Mouse (Mus musculus) kidney, embryonic 15.5 days (tissue): ENCODE results near the gene Pnpla1. TPM values are rescaled to one million over a fixed set of nuclear protein-coding genes. Genes with fewer than 3 reads are reported as not detected.
A peak's percentile ranks its signal among the peaks of the same experiment; 100 is the strongest.

Experiments used
- ATAC-seq: fragments of 200-750 bp; cut with Nextera tagmentation; replicated peaks from 2 replicates; pipeline ENCODE4 v1.8.0; 2017; ENCODE audit warnings: moderate TSS enrichment; ENCODE audit not compliant: low FRiP score
- H3K27ac ChIP-seq: fragments of 300-500 bp; sonication (generic); 2 replicates; pipeline ENCODE4 v1.5.1; 2015; ENCODE audit warnings: mild to moderate bottlenecking, inconsistent platforms
- H3K27me3 ChIP-seq: fragments of 300-500 bp; sonication (generic); 2 replicates; pipeline ENCODE4 v1.6.1; 2015; ENCODE audit warnings: inconsistent platforms
- H3K36me3 ChIP-seq: fragments of 300-500 bp; sonication (generic); 2 replicates; pipeline ENCODE4 v1.6.1; 2015; ENCODE audit warnings: inconsistent platforms
- H3K4me1 ChIP-seq: fragments of 300-500 bp; sonication (generic); 2 replicates; pipeline ENCODE4 v1.6.1; 2015; ENCODE audit warnings: inconsistent platforms
- H3K4me2 ChIP-seq: fragments of 300-500 bp; sonication (generic); 2 replicates; pipeline ENCODE4 v1.6.1; 2015; ENCODE audit warnings: moderate library complexity, mild to moderate bottlenecking, inconsistent platforms
- H3K4me3 ChIP-seq: fragments of 300-500 bp; sonication (generic); replicated peaks from 2 replicates; pipeline ENCODE4 v1.5.1; 2015; ENCODE audit warnings: mild to moderate bottlenecking, inconsistent platforms
- H3K9ac ChIP-seq: fragments of 300-500 bp; sonication (generic); 2 replicates; pipeline ENCODE4 v1.6.1; 2015; ENCODE audit warnings: mild to moderate bottlenecking, inconsistent platforms
- H3K9me3 ChIP-seq: fragments of 300-500 bp; sonication (generic); replicated peaks from 2 replicates; pipeline ENCODE4 v1.6.1; 2016; ENCODE audit warnings: inconsistent platforms
- WGBS: fragments of 180-500 bp; shearing (Covaris S2); methylation state at CpG from one replicate; pipeline ENCODE4 v1.1.7; 2015; ENCODE audit warnings: mixed read lengths; 5-methylcytosine and 5-hydroxymethylcytosine counted together
- polyA plus RNA-seq: library from polyadenylated mRNA; unstranded; fragments of >200 nt; fragmentation: Nextera tagmentation; extraction: Ambion mirVana; gene quantifications from 2 replicates; pipeline ENCODE4 v1.2.1, GENCODE M21; 2015

Pnpla1 gene
- polyA plus RNA-seq, 1 experiment from 2014 or later = 0.10 TPM

DNA sequence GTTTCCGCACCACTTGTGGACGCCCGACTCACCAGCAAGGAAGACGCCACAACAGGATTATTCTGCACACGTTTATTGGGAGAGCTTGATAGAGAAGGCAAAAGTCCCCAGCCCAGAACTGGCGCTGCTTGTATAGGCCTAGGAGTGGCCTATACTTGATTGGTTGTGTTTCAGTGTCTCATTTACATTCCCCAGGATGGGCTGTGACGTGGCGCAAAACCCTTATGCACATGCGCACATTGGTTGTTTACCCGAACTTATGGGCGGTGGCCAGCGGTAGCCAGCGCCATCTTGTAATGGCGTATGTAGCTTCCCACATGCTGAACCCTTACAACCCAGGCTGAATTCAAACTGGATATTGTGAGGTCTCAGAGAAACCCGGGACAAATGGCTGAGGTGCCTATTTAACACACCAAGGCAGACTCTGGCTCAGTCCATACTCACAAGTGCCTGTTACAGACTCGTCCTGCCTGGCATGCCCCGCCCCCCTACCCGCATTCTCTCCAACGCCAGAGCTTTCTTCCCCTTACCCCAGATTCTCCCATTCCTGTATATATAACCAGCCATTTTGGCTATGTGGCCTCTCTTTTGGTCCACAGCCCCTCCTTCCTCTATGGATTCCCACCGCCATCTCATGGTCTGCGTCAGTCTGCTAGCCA is 37.1 kb downstream of the Pnpla1 start:
- WGBS = 95% methylated on average over 21 of the region's 21 CpGs
- H3K9me3 ChIP-seq = no peaks in the 10 kb centered on the region
- H3K4me3 ChIP-seq = no peak overlapping the region
- no peak overlapping the region for H3K27ac ChIP-seq
- H3K4me2 ChIP-seq = no peak overlapping the region
- H3K4me1 ChIP-seq = no peaks in the 10 kb centered on the region
- H3K36me3 ChIP-seq = no peaks in the 10 kb centered on the region
- no peak overlapping the region for H3K9ac ChIP-seq
- no peak for ATAC-seq
- no peaks in the 10 kb centered on the region for H3K27me3 ChIP-seq

DNA sequence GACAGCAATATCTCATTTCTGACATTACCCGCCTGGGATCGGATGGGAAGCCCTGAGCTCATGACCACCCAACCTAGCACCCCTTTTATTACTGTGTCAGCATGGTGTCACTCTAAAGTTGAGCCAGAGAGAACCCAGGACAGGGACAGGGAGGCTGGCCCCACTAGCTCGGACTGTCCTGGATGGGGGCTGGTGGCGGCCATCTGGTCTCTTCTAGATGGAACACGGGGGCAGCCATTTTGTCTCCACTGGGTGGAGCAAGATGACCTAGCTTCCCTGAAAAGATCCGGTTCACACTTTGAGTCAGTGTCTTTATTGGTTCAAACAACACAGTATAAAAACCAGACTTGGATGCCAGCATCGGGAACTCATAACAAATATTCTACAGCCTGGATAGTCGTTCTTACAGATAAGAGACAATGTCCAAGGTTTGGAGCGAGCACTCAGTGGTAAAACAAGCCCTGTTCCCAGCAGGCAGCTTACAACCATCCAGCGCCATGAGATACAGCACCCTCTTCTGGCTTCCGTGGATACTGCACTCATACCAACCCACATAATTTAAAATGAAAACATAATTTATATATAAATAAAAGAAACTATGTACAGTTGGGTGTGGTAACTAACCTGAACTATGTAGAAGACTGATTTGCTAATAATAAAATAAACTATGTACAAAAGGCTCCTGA is 38.0 kb downstream of the Pnpla1 start:
- no peak overlapping the region for H3K4me2 ChIP-seq
- no peaks in the 10 kb centered on the region for H3K27me3 ChIP-seq
- WGBS = 93% methylated on average over 11 of the region's 11 CpGs
- ATAC-seq = no peak
- H3K4me3 ChIP-seq = no peak overlapping the region
- H3K4me1 ChIP-seq = no peaks in the 10 kb centered on the region
- no peaks in the 10 kb centered on the region for H3K36me3 ChIP-seq
- H3K27ac ChIP-seq = no peak overlapping the region
- no peak overlapping the region for H3K9ac ChIP-seq
- H3K9me3 ChIP-seq = no peaks in the 10 kb centered on the region

GRCm38 (mm10) chr17:28897817-28898216 is 39.6 kb downstream of the Pnpla1 start:
- 89% methylated on average over 5 of the region's 5 CpGs for WGBS
- ATAC-seq = no peak
- no peak overlapping the region for H3K4me3 ChIP-seq
- H3K27ac ChIP-seq = no peak overlapping the region
- no peaks in the 10 kb centered on the region; the same call in 1 of the 2 replicates for H3K9me3 ChIP-seq
- H3K9ac ChIP-seq = no peak overlapping the region
- H3K4me2 ChIP-seq = no peak overlapping the region
- no peaks in the 10 kb centered on the region for H3K36me3 ChIP-seq
- H3K4me1 ChIP-seq = no peaks in the 10 kb centered on the region
- H3K27me3 ChIP-seq = no peaks in the 10 kb centered on the region

DNA sequence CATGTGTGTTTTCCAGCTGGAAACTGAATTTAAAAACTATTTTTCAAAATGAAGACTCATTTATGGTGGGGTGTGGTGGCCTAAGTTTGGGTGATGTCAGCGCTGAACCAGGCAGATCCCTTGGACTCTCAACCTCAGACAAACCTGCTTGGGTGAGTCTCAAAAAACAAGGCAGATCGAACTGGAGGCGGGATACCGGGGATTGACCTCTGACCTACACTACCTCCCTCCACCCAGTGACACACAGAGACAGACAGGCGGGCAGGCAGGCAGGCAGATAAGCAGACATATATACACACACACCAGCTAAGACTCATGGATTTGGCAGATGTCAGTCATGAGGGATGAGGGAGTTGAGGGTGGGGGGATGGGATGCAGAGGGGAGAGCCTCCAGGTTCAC is 40.0 kb downstream of the Pnpla1 start:
- WGBS = 78% methylated on average over 5 of the region's 5 CpGs
- Histone ChIP-seq H3K4me2 (no peak overlapping the region), H3K4me3 (no peak overlapping the region), H3K27me3 (no peaks in the 10 kb centered on the region), H3K36me3 (no peaks in the 10 kb centered on the region), H3K9ac (no peak overlapping the region), H3K9me3 (no peaks in the 10 kb centered on the region; the same call in 1 of the 2 replicates), H3K4me1 (no peaks in the 10 kb centered on the region), H3K27ac (no peak overlapping the region)
- no peak for ATAC-seq

GRCm38 (mm10) chr17:28899427-28899826 is 41.2 kb downstream of the Pnpla1 start:
- Histone ChIP-seq H3K27ac (no peak overlapping the region), H3K4me2 (no peak overlapping the region), H3K4me1 (no peaks in the 10 kb centered on the region), H3K36me3 (no peaks in the 10 kb centered on the region), H3K9me3 (no peaks in the 10 kb centered on the region; the same call in 1 of the 2 replicates), H3K9ac (no peak overlapping the region), H3K27me3 (no peaks in the 10 kb centered on the region), H3K4me3 (no peak overlapping the region)
- no peak for ATAC-seq
- WGBS = 69% methylated on average over 19 of the region's 19 CpGs

DNA sequence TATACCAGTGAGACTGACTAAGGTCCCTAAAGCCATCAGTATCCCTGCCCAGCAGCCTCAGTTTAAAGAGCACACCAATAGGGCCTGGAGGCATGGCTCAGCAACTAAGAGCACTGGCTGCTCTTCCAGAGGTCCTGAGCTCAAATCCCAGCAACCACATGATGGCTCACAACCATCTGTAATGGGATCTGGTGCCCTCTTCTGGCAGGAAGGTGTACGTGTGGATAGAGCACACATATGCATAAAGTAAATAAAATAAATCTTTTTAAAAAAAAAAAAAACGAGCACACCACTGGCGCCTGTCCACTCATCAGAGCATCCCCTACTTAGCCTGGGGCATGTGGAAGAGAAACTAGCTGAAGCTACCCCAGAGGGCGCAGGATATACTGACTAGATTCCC is 43.3 kb downstream of the Pnpla1 start:
- no peak overlapping the region for H3K27ac ChIP-seq
- no peaks in the 10 kb centered on the region; the same call in 1 of the 2 replicates for H3K9me3 ChIP-seq
- no peak overlapping the region for H3K9ac ChIP-seq
- no peak for ATAC-seq
- H3K4me3 ChIP-seq = no peak overlapping the region
- no peaks in the 10 kb centered on the region for H3K36me3 ChIP-seq
- H3K4me2 ChIP-seq = no peak overlapping the region
- 0 out of 2 replicates have a peak, but pooled peaks cover 5% of the 10 kb centered on the region for H3K27me3 ChIP-seq
- WGBS = 68% methylated on average over 4 of the region's 4 CpGs
- peaks cover 8% of the 10 kb centered on the region; the same call in 1 of the 2 replicates for H3K4me1 ChIP-seq

DNA sequence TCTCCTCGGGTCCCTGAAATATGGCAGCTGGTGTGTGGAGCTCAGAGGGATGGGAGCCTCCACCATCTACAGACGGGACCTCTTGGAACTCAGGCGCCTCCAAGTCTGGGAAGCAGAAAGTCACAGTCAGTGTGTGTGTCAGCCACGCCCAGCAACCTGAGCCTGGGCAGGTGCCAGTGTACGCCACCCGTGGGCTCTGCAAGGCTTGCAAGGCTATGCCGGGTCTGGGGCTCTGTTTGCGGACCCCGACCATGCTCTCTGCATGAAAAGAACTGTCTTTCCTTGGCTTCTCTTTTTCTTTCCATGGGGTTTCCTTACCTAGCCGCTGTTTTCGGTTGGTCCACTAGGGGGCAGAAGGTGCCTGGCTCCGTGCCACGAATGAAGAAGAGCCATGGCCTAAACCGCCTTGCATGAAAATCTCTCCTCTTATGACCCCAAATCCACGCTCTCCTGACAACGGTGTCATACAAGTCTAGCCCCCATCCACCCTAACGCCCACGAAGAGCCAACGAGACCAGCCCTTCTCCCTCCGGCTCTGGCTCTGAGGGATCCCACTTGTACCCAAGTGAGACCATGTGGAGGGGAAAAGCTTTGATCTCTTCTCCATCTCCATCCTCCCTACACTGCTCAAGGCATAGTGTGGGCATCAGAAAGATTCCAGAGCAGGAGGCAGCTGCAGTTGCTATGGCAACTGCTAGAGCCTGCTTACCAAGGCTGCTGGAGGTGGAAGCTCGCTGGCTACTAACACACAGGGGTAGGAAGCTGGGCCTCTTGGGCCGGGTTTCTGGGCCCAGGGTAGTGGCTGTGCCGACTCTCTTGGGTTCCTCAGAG is 46.5 kb downstream of the Pnpla1 start:
- Histone ChIP-seq H3K27ac (no peak overlapping the region), H3K36me3 (no peaks in the 10 kb centered on the region), H3K4me3 (no peak overlapping the region), H3K27me3 (peaks cover 10% of the 10 kb centered on the region; the same call in 1 of the 2 replicates), H3K9ac (no peak overlapping the region), H3K4me2 (no peak overlapping the region), H3K4me1 (peaks cover 16% of the 10 kb centered on the region), H3K9me3 (no peaks in the 10 kb centered on the region; the same call in 1 of the 2 replicates)
- 0 out of 2 replicates have a peak, but pooled peaks have one; percentile 46 for ATAC-seq
- 34% methylated on average over 23 of the region's 23 CpGs for WGBS

GRCm38 (mm10) chr17:28905377-28905916 is 47.2 kb downstream of the Pnpla1 start:
- no peak overlapping the region for H3K4me2 ChIP-seq
- whole genome bisulfite sequencing = 76% methylated on average over 13 of the region's 13 CpGs
- no peak overlapping the region for H3K4me3 ChIP-seq
- H3K27me3 ChIP-seq = peaks cover 10% of the 10 kb centered on the region; the same call in 1 of the 2 replicates
- peaks cover 21% of the 10 kb centered on the region for H3K4me1 ChIP-seq
- no peaks in the 10 kb centered on the region; the same call in 1 of the 2 replicates for H3K9me3 ChIP-seq
- no peaks in the 10 kb centered on the region for H3K36me3 ChIP-seq
- H3K9ac ChIP-seq = no peak overlapping the region
- ATAC-seq = no peak
- no peak overlapping the region for H3K27ac ChIP-seq

GRCm38 (mm10) chr17:28907959-28908358 is 49.7 kb downstream of the Pnpla1 start:
- Histone ChIP-seq H3K4me2 (no peak overlapping the region), H3K4me1 (peaks cover 21% of the 10 kb centered on the region), H3K27ac (no peak overlapping the region), H3K9me3 (no peaks in the 10 kb centered on the region), H3K9ac (no peak overlapping the region), H3K4me3 (no peak overlapping the region), H3K27me3 (peaks cover 10% of the 10 kb centered on the region; the same call in 1 of the 2 replicates), H3K36me3 (no peaks in the 10 kb centered on the region)
- ATAC-seq = no peak
- WGBS = 85% methylated on average over 7 of the region's 7 CpGs

- H3K4me3 ChIP-seq = peak overlapping the region; percentile 32
- no peak for ATAC-seq
- no peak overlapping the region for H3K27ac ChIP-seq
- peaks cover 21% of the 10 kb centered on the region for H3K4me1 ChIP-seq
- WGBS = 5% methylated on average over 28 of the region's 29 CpGs
- H3K36me3 ChIP-seq = no peaks in the 10 kb centered on the region
- 0 out of 2 replicates have a peak overlapping the region, but pooled peaks have one; percentile 39 for H3K9ac ChIP-seq
- peak overlapping the region; percentile 74 for H3K4me2 ChIP-seq
- no peaks in the 10 kb centered on the region for H3K9me3 ChIP-seq
- H3K27me3 ChIP-seq = peaks cover 10% of the 10 kb centered on the region; the same call in 1 of the 2 replicates
Measured at GRCm38 (mm10) chr17:28909252-28909941, 51.2 kb downstream of the Pnpla1 start.

GRCm38 (mm10) chr17:28910139-28910538 is 51.9 kb downstream of the Pnpla1 start:
- WGBS = 24% methylated on average over 7 of the region's 7 CpGs
- Histone ChIP-seq H3K4me3 (peak overlapping the region; percentile 32; the same call in 1 of the 2 replicates), H3K9ac (no peak overlapping the region)

More at GRCm38 (mm10) chr17:28910139-28910538, 51.9 kb downstream of the Pnpla1 start:
- Histone ChIP-seq H3K4me1 (peaks cover 14% of the 10 kb centered on the region), H3K36me3 (no peaks in the 10 kb centered on the region), H3K4me2 (peak overlapping the region; percentile 74), H3K9me3 (no peaks in the 10 kb centered on the region), H3K27ac (no peak overlapping the region), H3K27me3 (peaks cover 10% of the 10 kb centered on the region; the same call in 1 of the 2 replicates)
- no peak; the same call in 1 of the 2 replicates for ATAC-seq
